Mouse (Mus musculus): ENCODE data around the gene Cdc45. TPM values are rescaled to one million over a fixed set of nuclear protein-coding genes. Genes with fewer than 3 reads are reported as not detected.
A peak's percentile ranks its signal among the peaks of the same experiment; 100 is the strongest.
"Not testable (repeated sequence)": the region's sequence is repeated elsewhere in the genome, so short reads cannot be mapped to it uniquely, and the experiment has no call there.

The Cdc45 gene
- 1.8 to 6.1 TPM (median 2.5 TPM) in 3 replicates for total RNA-seq (2017)

GRCm38 (mm10) chr16:18811468-18812384 is at the start of gene Cdc45, which contains the start of gene Ufd1:
Gene Cdc45 (minus strand): TSS chr16:18811987.
Gene Ufd1 (plus strand): TSS chr16:18811779.
- ATAC-seq (replicated peaks; ENCODE audit: insufficient number of reproducible peaks, low FRiP score, low TSS enrichment, poor library complexity, severe bottlenecking): peak; percentile 90

- ATAC-seq (replicated peaks; ENCODE audit: insufficient number of reproducible peaks, low FRiP score, low TSS enrichment, poor library complexity, severe bottlenecking): no peak
Measured at GRCm38 (mm10) chr16:18860186-18860585, 48.4 kb upstream of the Cdc45 start.

GRCm38 (mm10) chr16:18858551-18858950 is 46.8 kb upstream of the Cdc45 start:
- ATAC-seq (replicated peaks; ENCODE audit: insufficient number of reproducible peaks, low FRiP score, low TSS enrichment, poor library complexity, severe bottlenecking): peak; percentile 71; the same call in 1 of the 2 replicates

GRCm38 (mm10) chr16:18849521-18850190 is 37.9 kb upstream of the Cdc45 start:
- ATAC-seq (replicated peaks; ENCODE audit: insufficient number of reproducible peaks, low FRiP score, low TSS enrichment, poor library complexity, severe bottlenecking): not testable (repeated sequence)

GRCm38 (mm10) chr16:18846301-18846820 is 34.6 kb upstream of the Cdc45 start:
- ATAC-seq (replicated peaks; ENCODE audit: insufficient number of reproducible peaks, low FRiP score, low TSS enrichment, poor library complexity, severe bottlenecking): no peak

DNA sequence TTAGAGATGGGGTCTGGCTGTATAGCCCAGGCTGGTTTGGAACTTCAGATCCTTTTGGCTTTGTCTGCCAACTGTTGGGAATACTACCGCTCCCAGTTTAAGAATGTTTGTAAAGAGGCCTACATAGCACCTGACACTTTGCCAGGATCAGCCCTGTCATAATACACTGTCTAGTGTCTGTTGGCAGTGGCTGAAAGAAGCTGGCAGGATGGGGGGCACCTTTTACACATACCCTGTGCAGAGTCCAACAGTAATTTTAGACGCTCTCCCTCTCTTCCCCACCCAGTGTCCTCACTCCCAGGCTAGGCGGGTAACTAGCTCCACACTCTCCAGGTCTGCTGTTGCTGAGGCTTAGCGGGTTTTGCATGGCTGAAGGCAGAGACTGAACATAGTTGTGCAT is 26.6 kb upstream of the Cdc45 start:
- no peak for ATAC-seq (replicated peaks; ENCODE audit: insufficient number of reproducible peaks, low FRiP score, low TSS enrichment, poor library complexity, severe bottlenecking)

DNA sequence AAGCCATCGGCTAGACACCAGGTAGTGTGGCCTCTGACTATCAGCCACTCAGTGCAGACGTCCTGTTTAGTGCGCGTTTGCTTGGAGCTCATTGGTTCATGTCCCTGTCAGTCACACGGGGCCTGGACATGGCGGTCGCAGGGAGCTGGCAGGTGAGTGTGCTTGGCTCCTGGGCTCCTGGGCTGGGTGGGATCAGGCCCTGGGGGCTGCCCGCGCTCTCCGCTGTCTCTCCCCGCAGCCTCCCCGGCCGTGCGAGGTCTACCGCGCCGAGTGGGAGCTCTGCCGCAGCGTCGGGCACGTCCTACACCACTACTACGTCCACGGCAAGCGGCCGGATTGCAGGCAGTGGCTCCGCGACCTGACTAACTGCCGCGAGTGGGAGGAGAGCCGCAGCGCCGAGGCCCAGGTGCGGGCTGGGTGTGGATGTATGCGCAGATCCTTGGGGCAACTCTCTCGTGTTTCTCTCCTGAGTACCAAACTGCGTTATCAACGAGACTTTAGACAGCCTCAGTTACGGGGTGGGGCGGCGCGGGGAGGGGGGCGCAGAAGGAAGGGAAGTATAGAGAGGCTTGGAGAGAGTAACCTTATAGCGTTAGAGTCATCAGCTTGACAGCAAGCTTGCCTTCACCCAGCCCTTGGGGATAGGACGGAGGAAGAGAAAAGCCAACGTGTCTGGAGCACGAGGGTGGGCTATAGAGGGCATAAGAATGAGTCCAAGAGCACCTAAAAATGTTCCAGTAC is 24.9 kb upstream of the Cdc45 start, which contains the start of the genes 2510002D24Rik and Gm28539:
Gene 2510002D24Rik, plus strand, starts transcription at position 111 of the 741 bp plus-strand sequence.
Gene Gm28539, plus strand, starts transcription at position 117 of the 741 bp plus-strand sequence.
- ATAC-seq (replicated peaks; ENCODE audit: insufficient number of reproducible peaks, low FRiP score, low TSS enrichment, poor library complexity, severe bottlenecking): peak; percentile 97

DNA sequence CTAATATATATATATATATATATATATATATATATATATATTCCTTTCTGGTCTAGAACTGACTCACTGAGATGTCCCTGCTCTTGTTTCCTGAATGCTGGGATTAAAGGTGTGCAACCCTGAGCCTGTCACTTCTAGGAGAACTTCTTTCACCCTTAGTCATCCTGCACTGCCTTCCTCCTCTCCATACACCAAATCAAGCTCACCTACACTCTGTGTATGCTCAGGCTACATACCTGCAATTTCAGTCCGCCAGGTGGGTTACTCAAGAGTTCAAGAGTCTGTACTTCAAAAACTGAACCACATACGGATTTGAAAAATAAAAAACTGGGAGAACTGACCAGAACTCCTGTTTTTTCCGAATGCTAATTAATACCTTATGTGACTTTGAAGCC is 24.3 kb upstream of the Cdc45 start:
- ATAC-seq (replicated peaks; ENCODE audit: insufficient number of reproducible peaks, low FRiP score, low TSS enrichment, poor library complexity, severe bottlenecking): no peak

DNA sequence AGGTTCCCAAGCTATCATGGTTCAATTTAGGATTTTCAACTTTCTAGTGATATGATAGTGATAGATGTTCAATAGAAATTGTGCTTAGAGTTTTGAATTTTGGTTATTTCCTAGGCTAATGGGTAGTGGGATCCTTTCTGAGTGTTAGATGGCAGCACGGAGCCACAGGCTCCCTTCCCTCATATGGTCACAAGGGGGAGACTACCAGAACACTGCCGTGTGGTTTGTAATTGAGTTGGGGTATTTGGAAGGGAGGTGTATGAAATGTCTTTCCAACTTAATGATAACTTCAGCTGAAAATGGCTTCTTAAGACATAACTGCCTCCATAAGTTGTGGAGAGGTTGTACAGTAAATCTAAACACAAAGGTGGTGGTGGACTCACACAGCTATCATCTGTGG is 21.7 kb upstream of the Cdc45 start:
- no peak for ATAC-seq (replicated peaks; ENCODE audit: insufficient number of reproducible peaks, low FRiP score, low TSS enrichment, poor library complexity, severe bottlenecking)

DNA sequence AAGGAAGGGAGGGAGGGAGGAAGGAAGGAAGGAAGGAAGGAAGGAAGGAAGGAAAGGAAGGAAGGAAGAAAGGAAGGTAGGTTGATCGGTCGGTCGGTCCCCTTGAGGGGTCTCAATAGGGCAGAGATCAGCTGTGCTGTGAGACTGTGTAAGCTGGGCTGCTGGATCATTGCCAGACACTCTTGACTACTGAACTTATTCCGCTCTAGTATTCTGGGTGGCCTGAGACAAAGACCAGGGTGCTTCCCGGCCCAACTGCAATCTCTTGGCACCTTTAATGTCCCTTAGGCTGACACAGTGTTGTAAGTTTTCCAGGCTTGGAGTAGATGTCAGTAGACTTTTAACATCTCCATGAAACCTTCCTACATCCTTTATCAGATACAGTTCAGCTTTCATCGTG is 17.3 kb upstream of the Cdc45 start:
- ATAC-seq (replicated peaks; ENCODE audit: insufficient number of reproducible peaks, low FRiP score, low TSS enrichment, poor library complexity, severe bottlenecking): no peak

DNA sequence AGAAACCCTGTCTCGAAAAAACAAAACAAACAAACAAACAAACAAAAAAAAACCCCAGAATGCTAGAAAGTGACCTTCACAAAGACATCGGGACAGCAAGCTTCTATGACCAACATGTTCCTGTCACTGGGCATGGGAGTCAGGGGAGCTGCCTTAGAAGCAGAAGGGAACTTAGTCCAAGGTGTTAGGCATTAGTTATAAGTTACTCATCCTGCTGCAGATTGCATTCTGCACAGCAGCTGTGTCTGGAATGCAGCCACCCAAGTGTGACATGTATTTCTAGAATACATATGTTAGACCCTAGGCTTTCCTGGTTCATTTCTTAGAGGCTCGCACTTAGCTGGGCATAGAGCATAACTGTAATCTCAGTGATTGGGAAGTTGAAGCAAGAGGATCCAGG is 16.8 kb upstream of the Cdc45 start:
- ATAC-seq (replicated peaks; ENCODE audit: insufficient number of reproducible peaks, low FRiP score, low TSS enrichment, poor library complexity, severe bottlenecking): no peak

DNA sequence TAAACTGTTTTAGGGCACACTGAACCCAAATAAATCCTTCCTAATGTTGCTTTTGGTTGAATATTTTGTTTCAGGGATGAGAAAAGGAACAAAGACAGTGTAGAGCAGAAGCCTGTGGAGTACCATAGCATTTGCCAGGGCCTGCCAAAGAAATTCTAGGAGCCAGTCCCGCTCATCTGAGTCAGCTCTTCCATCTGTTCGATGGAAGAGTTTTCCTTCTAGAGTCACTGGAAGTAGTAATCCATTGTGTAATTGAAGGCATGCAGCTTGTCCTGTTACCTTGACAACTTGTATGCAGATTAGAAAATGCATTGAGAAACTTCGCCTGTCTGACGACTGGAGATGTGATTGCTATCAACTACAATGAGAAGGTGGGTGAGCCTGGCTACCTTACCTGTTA is 11.1 kb upstream of the Cdc45 start:
- no peak for ATAC-seq (replicated peaks; ENCODE audit: insufficient number of reproducible peaks, low FRiP score, low TSS enrichment, poor library complexity, severe bottlenecking)

DNA sequence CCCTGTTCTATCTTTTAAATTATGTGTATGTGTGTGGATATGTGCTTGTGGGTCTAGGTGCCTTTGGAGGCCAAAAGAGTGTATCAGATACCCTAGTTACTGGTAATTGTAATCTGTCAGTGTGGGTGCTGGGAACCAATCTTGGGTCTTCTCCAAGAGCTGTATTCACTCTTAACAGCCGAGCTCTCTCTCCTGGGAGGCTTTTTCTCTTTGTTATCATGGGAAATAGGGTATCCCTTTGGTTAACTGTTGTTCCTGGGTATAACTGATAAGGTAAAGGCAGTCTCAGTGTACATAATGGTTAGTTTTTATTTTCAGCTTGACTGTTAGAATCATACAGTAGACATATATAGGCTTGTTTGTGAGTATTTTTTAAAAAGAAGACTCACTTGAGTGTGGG is 10.6 kb upstream of the Cdc45 start:
- ATAC-seq (replicated peaks; ENCODE audit: insufficient number of reproducible peaks, low FRiP score, low TSS enrichment, poor library complexity, severe bottlenecking): no peak

- ATAC-seq (replicated peaks; ENCODE audit: insufficient number of reproducible peaks, low FRiP score, low TSS enrichment, poor library complexity, severe bottlenecking): no peak
Measured at GRCm38 (mm10) chr16:18812385-18812910, 661 bp upstream of the Cdc45 start.

- 0 out of 2 replicates have a peak, but pooled peaks have one; percentile 7 for ATAC-seq (replicated peaks; ENCODE audit: insufficient number of reproducible peaks, low FRiP score, low TSS enrichment, poor library complexity, severe bottlenecking)
Measured at GRCm38 (mm10) chr16:18811032-18811431, 755 bp downstream of the Cdc45 start.

DNA sequence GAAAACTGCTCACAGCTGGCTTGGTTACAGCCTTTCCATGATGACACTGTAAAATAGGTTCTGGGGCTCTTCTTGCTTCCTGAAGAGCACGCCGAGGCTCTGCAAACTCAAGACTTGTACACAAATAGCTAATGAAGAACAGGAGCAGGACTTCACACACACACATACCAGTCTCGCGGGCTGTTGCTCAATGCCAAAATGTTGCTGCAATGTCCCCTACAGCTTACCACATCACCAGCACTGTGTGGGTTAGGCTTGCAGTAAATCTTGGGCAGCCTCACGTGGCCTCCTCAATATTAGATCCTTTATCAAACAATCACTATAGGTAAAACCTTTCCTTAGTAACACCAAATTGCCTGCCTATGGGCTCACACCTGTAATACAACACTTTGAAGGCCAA is 2.8 kb downstream of the Cdc45 start:
- ATAC-seq (replicated peaks; ENCODE audit: insufficient number of reproducible peaks, low FRiP score, low TSS enrichment, poor library complexity, severe bottlenecking): no peak

DNA sequence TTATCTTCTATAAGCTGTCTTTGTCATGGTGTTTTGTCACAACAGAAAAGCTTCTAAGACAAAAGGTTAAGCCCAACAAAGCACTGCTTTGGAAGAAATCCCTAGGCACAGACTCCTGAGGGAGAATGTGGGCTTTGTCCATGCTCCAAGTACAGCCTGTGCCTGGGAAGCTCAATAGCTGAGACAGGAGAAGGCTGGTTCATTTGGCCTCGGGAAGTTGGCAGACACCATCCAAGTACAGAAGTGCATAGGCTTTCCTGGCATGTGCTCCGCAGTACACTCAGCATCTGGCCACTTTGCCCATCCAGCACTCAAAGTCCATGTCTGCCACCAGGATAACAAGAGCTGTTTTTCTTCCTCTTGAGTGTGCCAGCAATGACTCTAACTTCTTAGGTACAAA is 6.0 kb downstream of the Cdc45 start:
- ATAC-seq (replicated peaks; ENCODE audit: insufficient number of reproducible peaks, low FRiP score, low TSS enrichment, poor library complexity, severe bottlenecking): no peak

DNA sequence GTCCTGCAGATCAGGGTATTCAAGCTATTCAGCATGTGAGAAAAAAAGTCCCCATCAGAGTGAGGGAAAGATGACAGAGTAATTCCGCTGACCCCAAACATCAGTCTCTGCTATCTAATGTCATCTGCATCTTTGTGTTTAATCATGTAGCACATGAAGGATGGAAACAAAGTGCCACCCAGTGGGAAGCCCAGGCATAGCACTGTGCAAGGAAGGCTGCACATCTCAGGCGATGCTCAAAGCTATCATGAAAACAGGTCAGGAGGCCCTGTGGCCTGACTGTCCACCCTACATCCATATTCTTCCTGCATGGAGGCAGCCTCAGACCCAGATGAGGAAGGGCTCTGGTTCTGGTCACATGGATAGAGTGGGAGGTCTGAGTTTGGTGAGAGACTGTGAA is 12.9 kb downstream of the Cdc45 start:
- no peak for ATAC-seq (replicated peaks; ENCODE audit: insufficient number of reproducible peaks, low FRiP score, low TSS enrichment, poor library complexity, severe bottlenecking)

DNA sequence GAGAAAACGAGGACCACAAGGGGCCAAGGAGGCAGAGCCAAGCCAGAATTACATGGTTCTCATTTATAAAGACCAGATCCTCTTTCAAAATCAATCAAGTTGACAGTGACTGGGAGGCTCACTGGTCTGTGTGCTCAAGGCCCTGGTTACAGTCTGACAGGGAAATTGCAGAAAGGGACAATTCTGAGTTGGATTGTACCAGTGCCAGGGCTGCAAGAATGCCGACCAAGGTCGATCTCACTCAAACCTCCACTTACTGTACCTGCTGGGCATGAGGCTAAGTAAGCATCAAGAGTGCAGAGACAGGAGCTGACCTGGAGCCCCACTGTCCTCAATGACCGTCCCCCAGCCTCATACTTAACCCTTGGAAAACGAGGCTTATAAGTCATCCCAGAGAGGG is 13.6 kb downstream of the Cdc45 start:
- ATAC-seq (replicated peaks; ENCODE audit: insufficient number of reproducible peaks, low FRiP score, low TSS enrichment, poor library complexity, severe bottlenecking): no peak
